Mouse (Mus musculus) brain, embryonic 14.5 days (tissue): ENCODE measurements around the gene Tac2.

Experiments used
- CTCF ChIP-seq: fragments of 200-500 bp; IDR thresholded peaks from 2 replicates; pipeline ENCODE4 v1.5.1; 2012; ENCODE audit warnings: inconsistent platforms, mild to moderate bottlenecking, moderate library complexity, borderline replicate concordance; ENCODE audit not compliant: insufficient read depth, insufficient read length; ENCODE audit errors: extremely low read depth
- POLR2A ChIP-seq: fragments of 200-500 bp; IDR thresholded peaks from 2 replicates; pipeline ENCODE4 v1.6.1; 2012; ENCODE audit warnings: mild to moderate bottlenecking, inconsistent platforms, borderline replicate concordance; ENCODE audit not compliant: poor library complexity, insufficient read depth, insufficient read length, severe bottlenecking; ENCODE audit errors: extremely low read depth

DNA sequence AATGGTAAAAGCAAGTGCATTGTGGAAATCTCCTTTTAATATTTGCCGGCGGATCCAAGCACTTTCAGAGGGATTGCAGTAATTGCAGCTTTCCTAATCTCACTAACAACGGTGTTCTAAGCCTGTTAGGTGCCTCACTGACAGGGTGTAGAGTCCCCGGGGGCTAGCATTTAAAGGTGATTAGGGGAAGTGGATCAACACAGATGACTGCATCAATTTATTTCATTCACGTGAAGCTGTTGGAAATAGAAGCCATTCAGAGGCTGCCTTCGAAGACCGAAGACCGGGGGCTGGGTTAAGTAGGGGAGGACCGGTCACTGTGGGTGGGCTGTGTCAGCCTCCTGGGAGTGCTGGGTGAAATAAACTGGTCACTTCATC is 6.6 kb downstream of the Tac2 start:
- TF ChIP-seq CTCF (no peak), POLR2A (no peak)
